Mouse (Mus musculus): ENCODE results near the gene Tango6. TPM values are rescaled to one million over a fixed set of nuclear protein-coding genes. Genes with fewer than 3 reads are reported as not detected.

The Tango6 gene
- total and polyA plus RNA-seq, 3 experiments: 2.9 to 6.4 (median 4.5) TPM

GRCm38 (mm10) chr8:106899473-106899872, 216.6 kb downstream of the Tango6 start:
- no peak for DNase-seq (ENCODE audit: extremely low read depth)
- Histone ChIP-seq H3K27me3 (replicated peaks) (no peaks in the 10 kb centered on the region), H3K4me1 (ENCODE audit: control insufficient read depth in 1 of 2, insufficient read depth in 2 of 2) (peaks cover 8 to 36% of the 10 kb centered on the region in 2 experiments; a peak in 3 of 4 replicates), H3K36me3 (replicated peaks in 1 of 2; ENCODE audit: control insufficient read depth in 1 of 2, insufficient read depth in 1 of 2, low read length in 1 of 2) (peaks cover 82 to 97% of the 10 kb centered on the region in 2 experiments), H3K9me3 (replicated peaks; ENCODE audit: low read length) (no peaks in the 10 kb centered on the region), H3K4me2 (ENCODE audit: insufficient read depth, low read depth, poor library complexity, severe bottlenecking) (no peak overlapping the region), H3K27ac (ENCODE audit: insufficient read depth, low read depth) (no peak overlapping the region), H3K79me2 (replicated peaks; ENCODE audit: control insufficient read depth, extremely low read depth, insufficient read depth, poor library complexity, severe bottlenecking) (peaks cover 39% of the 10 kb centered on the region), H3K4me3 (replicated peaks in 1 of 3; ENCODE audit: low read depth in 2 of 3, low read length in 2 of 3, poor library complexity in 1 of 3) (no peak overlapping the region), H3K9ac (ENCODE audit: insufficient read depth, low read depth) (no peak overlapping the region)
- TF ChIP-seq SMC3 (IDR thresholded peaks at IDR 0.05; ENCODE audit: low read depth, low read length) (no peak), IRF4 (IDR thresholded peaks at IDR 0.05; ENCODE audit: low read depth, low read length) (no peak), POLR2A (IDR thresholded peaks at IDR 0.05; ENCODE audit: low read depth, low read length) (no peak), GABPA (IDR thresholded peaks at IDR 0.05; ENCODE audit: insufficient replicate concordance, low read depth, low read length) (no peak), CHD1 (IDR thresholded peaks at IDR 0.05; ENCODE audit: low read depth, low read length) (no peak), MYC (IDR thresholded peaks at IDR 0.05; ENCODE audit: low read depth, low read length) (no peak), NRF1 (IDR thresholded peaks at IDR 0.05; ENCODE audit: low read depth, low read length) (no peak), ELF1 (IDR thresholded peaks at IDR 0.05; ENCODE audit: low read depth, low read length) (no peak), CHD2 (IDR thresholded peaks at IDR 0.05; ENCODE audit: low read length) (no peak), CTCF (conservative IDR thresholded peaks at IDR 0.05 in 1 of 2, IDR thresholded peaks at IDR 0.05 in 1 of 2; ENCODE audit: low read depth in 2 of 2, low read length in 2 of 2) (no peak), USF1 (IDR thresholded peaks at IDR 0.05; ENCODE audit: low read depth, low read length) (no peak), ETS1 (conservative IDR thresholded peaks at IDR 0.05; ENCODE audit: low read depth, low read length) (no peak), MAFK (IDR thresholded peaks at IDR 0.05; ENCODE audit: insufficient replicate concordance, low read length) (no peak)
- dilution Hi-C loops (cut with MboI; ENCODE audit: extremely low pct_ligation_motif_present, extremely low pct_unique_long_range_greater_than_20kb, low sequenced_read_pairs): no loop called here
- in situ Hi-C loops (cut with MboI; ENCODE audit: low pct_ligation_motif_present, low pct_unique_long_range_greater_than_20kb, low sequenced_read_pairs): no loop called here

Other genes with a start within 250 kb of the Tango6 start
- gene 6030452D12Rik, start 182.5 kb upstream of the Tango6 start, total RNA-seq (2012; rRNA removed): not detected in 2 replicates
- gene 6030452D12Rik, start 182.5 kb upstream of the Tango6 start, total RNA-seq (2014; rRNA removed): not detected in 2 replicates
- gene 6030452D12Rik, start 182.5 kb upstream of the Tango6 start, polyA plus RNA-seq (2012; ENCODE audit: insufficient read length, low read depth): not detected in 2 replicates
- not detected in 2 replicates for gene Cdh3, start 172.2 kb upstream of the Tango6 start, total RNA-seq (2012; rRNA removed)
- gene Cdh3, start 172.2 kb upstream of the Tango6 start, total RNA-seq (2014; rRNA removed): not detected in 2 replicates
- not detected in 2 replicates for gene Cdh3, start 172.2 kb upstream of the Tango6 start, polyA plus RNA-seq (2012; ENCODE audit: insufficient read length, low read depth)
- gene Gm10073, start 109.6 kb upstream of the Tango6 start, total RNA-seq (2012; rRNA removed): 94.9 and 117 TPM in 2 replicates
- 185 and 224 TPM in 2 replicates for gene Gm10073, start 109.6 kb upstream of the Tango6 start, total RNA-seq (2014; rRNA removed)
- gene Gm10073, start 109.6 kb upstream of the Tango6 start, polyA plus RNA-seq (2012; ENCODE audit: insufficient read length, low read depth): 21.6 and 21.7 TPM in 2 replicates
- gene Cdh1, start 79.7 kb upstream of the Tango6 start, total RNA-seq (2012; rRNA removed): 0.13 TPM in 1 of 2 replicates, not detected in the other
- gene Cdh1, start 79.7 kb upstream of the Tango6 start, total RNA-seq (2014; rRNA removed): not detected in 2 replicates
- gene Cdh1, start 79.7 kb upstream of the Tango6 start, polyA plus RNA-seq (2012; ENCODE audit: insufficient read length, low read depth): not detected in 2 replicates
- 3.7 and 4.7 TPM in 2 replicates for gene Has3, start 187.2 kb downstream of the Tango6 start, total RNA-seq (2012; rRNA removed)
- gene Has3, start 187.2 kb downstream of the Tango6 start, total RNA-seq (2014; rRNA removed): 0.07 TPM in 1 of 2 replicates, not detected in the other
- gene Has3, start 187.2 kb downstream of the Tango6 start, polyA plus RNA-seq (2012; ENCODE audit: insufficient read length, low read depth): 0.29 and 0.31 TPM in 2 replicates
- 80.6 and 114 TPM in 2 replicates for gene Utp4, start 210.6 kb downstream of the Tango6 start, total RNA-seq (2012; rRNA removed)
- gene Utp4, start 210.6 kb downstream of the Tango6 start, total RNA-seq (2014; rRNA removed): 152 and 156 TPM in 2 replicates
- 183 and 202 TPM in 2 replicates for gene Utp4, start 210.6 kb downstream of the Tango6 start, polyA plus RNA-seq (2012; ENCODE audit: insufficient read length, low read depth)

All from CH12.LX (cell line).